Mouse (Mus musculus) embryonic facial prominence, embryonic 12.5 days (tissue): Measurements from ENCODE around the gene Map2k2. TPM values are rescaled to one million over a fixed set of nuclear protein-coding genes. Genes with fewer than 3 reads are reported as not detected.
"Not testable (repeated sequence)": the region's sequence is repeated elsewhere in the genome, so short reads cannot be mapped to it uniquely, and the experiment has no call there.

Experiments used
- ATAC-seq: fragments of 200-750 bp; cut with Nextera tagmentation; 2 replicates; pipeline ENCODE4 v1.8.0; 2017; ENCODE audit not compliant: insufficient number of reproducible peaks, insufficient read depth, low FRiP score, low TSS enrichment
- H3K27ac ChIP-seq: fragments of 300-500 bp; sonication (generic); 2 replicates; pipeline ENCODE4 v1.5.1; 2016; ENCODE audit warnings: mild to moderate bottlenecking
- H3K27me3 ChIP-seq: fragments of 300-500 bp; sonication (generic); 2 replicates; pipeline ENCODE4 v1.6.1; 2016; ENCODE audit warnings: mild to moderate bottlenecking, moderate library complexity
- H3K36me3 ChIP-seq: fragments of 300-500 bp; sonication (generic); 2 replicates; pipeline ENCODE4 v1.6.1; 2016; ENCODE audit warnings: mild to moderate bottlenecking
- H3K4me1 ChIP-seq: fragments of 300-500 bp; sonication (generic); 2 replicates; pipeline ENCODE4 v1.6.1; 2016
- H3K4me2 ChIP-seq: fragments of 300-500 bp; sonication (generic); replicated peaks from 2 replicates; pipeline ENCODE4 v1.6.1; 2016; ENCODE audit warnings: mild to moderate bottlenecking, moderate library complexity
- H3K4me3 ChIP-seq: fragments of 300-500 bp; sonication (generic); 2 replicates; pipeline ENCODE4 v1.5.1; 2016; ENCODE audit warnings: mild to moderate bottlenecking
- H3K9ac ChIP-seq: fragments of 300-500 bp; sonication (generic); 2 replicates; pipeline ENCODE4 v1.6.1; 2016; ENCODE audit warnings: mild to moderate bottlenecking, moderate library complexity
- H3K9me3 ChIP-seq: fragments of 300-500 bp; sonication (generic); 2 replicates; pipeline ENCODE4 v1.6.1; 2016; ENCODE audit warnings: mild to moderate bottlenecking, moderate library complexity
- WGBS: fragments of 180-500 bp; shearing (Covaris S2); methylation state at CpG from one replicate; pipeline ENCODE4 v1.1.7; 2016; 5-methylcytosine and 5-hydroxymethylcytosine counted together
- microRNA-seq: library from miRNA; unstranded; fragments of <30 nt; microRNA quantifications from one replicate; pipeline ENCODE4, GENCODE M21; 2017
- polyA plus RNA-seq: library from polyadenylated mRNA; unstranded; fragments of >200 nt; fragmentation: Nextera tagmentation; extraction: Ambion mirVana; gene quantifications from 2 replicates; pipeline ENCODE4 v1.2.1, GENCODE M21; 2016

The Map2k2 gene
- polyA plus RNA-seq, 1 experiment from 2014 or later = 230 TPM

DNA sequence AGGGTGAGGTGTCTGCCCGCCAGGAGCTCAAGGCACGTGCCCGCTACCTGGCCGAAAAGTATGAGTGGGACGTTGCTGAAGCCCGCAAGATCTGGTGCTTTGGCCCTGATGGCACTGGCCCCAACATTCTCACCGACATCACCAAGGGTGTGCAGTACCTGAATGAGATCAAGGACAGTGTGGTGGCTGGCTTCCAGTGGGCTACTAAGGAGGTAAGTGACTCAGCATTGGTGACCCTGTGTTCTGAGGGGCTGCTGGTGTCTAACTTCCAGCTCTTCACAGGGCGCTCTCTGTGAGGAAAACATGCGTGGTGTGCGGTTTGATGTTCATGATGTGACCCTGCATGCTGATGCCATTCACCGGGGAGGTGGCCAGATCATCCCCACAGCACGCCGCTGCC, 75.2 kb downstream of the Map2k2 start:
- peaks cover 39% of the 10 kb centered on the region for H3K4me1 ChIP-seq
- WGBS = 92% methylated on average over 13 of the region's 13 CpGs
- ATAC-seq = no peak
- H3K36me3 ChIP-seq = peaks cover 65% of the 10 kb centered on the region
- H3K27ac ChIP-seq = no peak overlapping the region
- no peak overlapping the region for H3K4me3 ChIP-seq
- H3K4me2 ChIP-seq = no peak overlapping the region
- no peaks in the 10 kb centered on the region for H3K9me3 ChIP-seq
- H3K9ac ChIP-seq = no peak overlapping the region
- no peaks in the 10 kb centered on the region for H3K27me3 ChIP-seq

DNA sequence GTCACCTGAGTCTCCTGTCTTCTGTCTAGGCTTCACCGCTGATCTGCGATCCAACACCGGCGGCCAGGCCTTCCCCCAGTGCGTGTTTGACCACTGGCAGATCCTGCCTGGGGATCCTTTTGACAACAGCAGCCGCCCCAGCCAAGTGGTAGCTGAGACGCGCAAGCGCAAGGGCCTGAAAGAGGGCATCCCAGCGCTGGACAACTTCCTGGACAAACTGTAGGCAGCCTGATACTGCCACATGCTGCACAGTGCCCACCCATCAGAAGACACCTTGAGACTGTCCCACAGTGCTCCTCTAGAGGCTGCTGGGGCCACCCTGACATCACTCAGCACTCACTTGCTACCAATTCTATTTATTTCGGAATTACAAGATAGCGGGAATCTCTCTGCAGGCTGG, 76.1 kb downstream of the Map2k2 start:
- H3K4me1 ChIP-seq = peaks cover 39% of the 10 kb centered on the region
- 84% methylated on average over 12 of the region's 12 CpGs for WGBS

DNA sequence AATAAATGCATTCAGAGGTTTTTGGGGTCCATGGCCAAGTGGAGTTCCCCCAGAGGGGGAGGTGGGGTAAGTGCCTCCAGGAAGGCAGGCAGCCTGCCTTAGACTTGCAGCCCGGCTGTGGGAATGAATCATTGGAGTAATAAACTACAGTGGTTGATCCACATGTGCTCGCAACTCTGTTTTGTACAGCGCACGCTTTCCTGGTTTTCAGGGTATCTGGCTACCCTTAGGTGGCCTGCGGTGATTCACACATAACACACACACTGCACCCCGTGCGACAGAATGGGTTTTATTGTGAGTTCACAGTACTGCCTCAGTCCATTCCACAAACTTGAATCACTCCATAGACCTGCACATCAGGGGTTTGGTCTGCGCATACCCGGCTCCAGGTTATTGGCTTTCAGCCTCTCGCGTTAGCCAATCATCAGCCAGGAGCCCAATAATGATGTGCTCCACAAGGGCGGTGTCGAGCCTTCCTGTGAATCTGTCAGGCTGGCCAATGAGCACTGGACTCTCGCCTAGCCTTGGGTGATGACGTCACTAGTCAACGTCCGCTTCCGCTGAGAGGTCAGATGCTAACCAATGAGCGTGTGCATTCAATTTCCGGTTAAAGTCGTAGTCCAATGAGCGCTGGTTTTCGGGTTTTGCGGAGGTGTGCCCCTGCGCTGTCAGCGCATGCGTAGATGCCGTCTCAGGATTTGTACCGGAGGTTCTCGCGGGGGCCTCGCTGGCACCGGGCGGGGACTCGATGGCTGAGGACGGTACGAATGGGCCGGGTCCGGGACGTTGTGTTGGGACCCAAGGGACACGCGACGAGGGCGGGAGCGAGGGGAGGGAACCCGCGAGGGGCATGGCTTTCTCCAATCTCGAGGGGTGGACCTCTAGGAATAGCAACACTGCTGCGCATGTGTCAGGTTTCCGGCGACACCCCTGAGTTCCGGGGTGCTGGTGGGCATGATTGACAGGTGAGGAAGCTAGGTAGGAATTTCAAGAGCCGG, 76.9 kb downstream of the Map2k2 start, which contains the start of gene Dapk3:
Dapk3 (plus strand) TSS at position 670 of the 998 bp plus-strand sequence.
- ATAC-seq = peak; percentile 92
- Histone ChIP-seq H3K9me3 (no peaks in the 10 kb centered on the region), H3K27ac (peak within 1 kb of the TSS; percentile 73), H3K27me3 (no peaks in the 10 kb centered on the region), H3K4me2 (peak within 1 kb of the TSS; percentile 59), H3K4me1 (peaks cover 37% of the 10 kb centered on the region), H3K9ac (peak within 1 kb of the TSS; percentile 72), H3K4me3 (peak within 1 kb of the TSS; percentile 64), H3K36me3 (peaks cover 74% of the 10 kb centered on the region)
- WGBS = 5% methylated on average over 53 of the region's 53 CpGs

More for the DNA sequence above, 76.1 kb downstream of the Map2k2 start:
- not testable (repeated sequence) for H3K4me2 ChIP-seq, H3K9me3 ChIP-seq, ATAC-seq, H3K27me3 ChIP-seq, H3K4me3 ChIP-seq
- H3K27ac ChIP-seq = peak overlapping the region; percentile 73
- peaks cover 68% of the 10 kb centered on the region for H3K36me3 ChIP-seq
- H3K9ac ChIP-seq = peak overlapping the region; percentile 7; the same call in 1 of the 2 replicates

Small RNA genes within 50 kb of the gene (microRNA-seq; reads per million reads assigned to microRNA genes)
- gene Mir5615-1 (not detected), gene Mir5615-2 (not detected)

Other genes starting within 250 kb of the Map2k2 start
- 0.09 and 0.10 TPM in 2 replicates for gene Tmprss9, start 234.1 kb upstream of the Map2k2 start, polyA plus RNA-seq
- 308 and 322 TPM in 2 replicates for gene Timm13, start 204.9 kb upstream of the Map2k2 start, polyA plus RNA-seq
- gene Lmnb2, start 187.7 kb upstream of the Map2k2 start, polyA plus RNA-seq = 70.3 TPM in 2 replicates
- gene Gadd45b, start 175.8 kb upstream of the Map2k2 start, polyA plus RNA-seq = 15.9 and 20.5 TPM in 2 replicates
- gene Gng7, start 91.0 kb upstream of the Map2k2 start, polyA plus RNA-seq = 11.0 and 11.4 TPM in 2 replicates
- gene Diras1, start 80.3 kb upstream of the Map2k2 start, polyA plus RNA-seq = 1.9 and 2.1 TPM in 2 replicates
- gene Slc39a3, start 68.5 kb upstream of the Map2k2 start, polyA plus RNA-seq = 21.8 and 21.9 TPM in 2 replicates
- 242 and 251 TPM in 2 replicates for gene Sgta, start 45.7 kb upstream of the Map2k2 start, polyA plus RNA-seq
- 68.2 and 71.3 TPM in 2 replicates for gene Thop1, start 35.9 kb upstream of the Map2k2 start, polyA plus RNA-seq
- gene Creb3l3, start 7.0 kb upstream of the Map2k2 start, polyA plus RNA-seq = 0.31 and 0.69 TPM in 2 replicates
- 21.7 and 22.3 TPM in 2 replicates for gene Zbtb7a, start 29.3 kb downstream of the Map2k2 start, polyA plus RNA-seq
- gene Pias4, start 62.0 kb downstream of the Map2k2 start, polyA plus RNA-seq = 57.5 and 62.0 TPM in 2 replicates
- gene Eef2, start 70.7 kb downstream of the Map2k2 start, polyA plus RNA-seq = 552 and 562 TPM in 2 replicates
- 79.5 and 85.3 TPM in 2 replicates for gene Dapk3, start 77.1 kb downstream of the Map2k2 start, polyA plus RNA-seq
- not detected in 2 replicates for gene 4930442H23Rik, start 77.9 kb downstream of the Map2k2 start, polyA plus RNA-seq
- gene Nmrk2, start 96.1 kb downstream of the Map2k2 start, polyA plus RNA-seq = 0.20 TPM in 1 of 2 replicates, not detected in the other
- gene Atcay, start 124.9 kb downstream of the Map2k2 start, polyA plus RNA-seq = 3.0 and 3.8 TPM in 2 replicates
- gene Zfr2, start 127.2 kb downstream of the Map2k2 start, polyA plus RNA-seq = 13.2 and 13.4 TPM in 2 replicates
- gene Matk, start 147.0 kb downstream of the Map2k2 start, polyA plus RNA-seq = 5.6 and 7.2 TPM in 2 replicates
- 194 and 205 TPM in 2 replicates for gene Mrpl54, start 161.0 kb downstream of the Map2k2 start, polyA plus RNA-seq
- gene Apba3, start 161.0 kb downstream of the Map2k2 start, polyA plus RNA-seq = 53.9 and 55.4 TPM in 2 replicates
- gene Tjp3, start 185.7 kb downstream of the Map2k2 start, polyA plus RNA-seq = 4.5 and 6.4 TPM in 2 replicates
- 70.1 and 75.3 TPM in 2 replicates for gene Pip5k1c, start 187.0 kb downstream of the Map2k2 start, polyA plus RNA-seq
- gene Cactin, start 215.2 kb downstream of the Map2k2 start, polyA plus RNA-seq = 61.0 and 62.2 TPM in 2 replicates
- gene Tbxa2r, start 222.8 kb downstream of the Map2k2 start, polyA plus RNA-seq = 2.8 and 3.1 TPM in 2 replicates
- gene Gipc3, start 237.4 kb downstream of the Map2k2 start, polyA plus RNA-seq = not detected in 2 replicates
- gene Hmg20b, start 244.6 kb downstream of the Map2k2 start, polyA plus RNA-seq = 130 and 132 TPM in 2 replicates